Mouse (Mus musculus) stomach, postnatal 0 days (tissue): ENCODE measurements at regions not wholly inside any gene's neighbourhood (a gene's known extent, or its start where the extent isn't known, plus 50 kb on each side); places are given as distances from the start of the nearest gene placed in this dataset.

Experiments
- CTCF ChIP-seq: IDR thresholded peaks from 2 replicates; pipeline ENCODE4 v1.5.1; 2016; ENCODE audit warnings: antibody characterized with exemption, low read depth, mild to moderate bottlenecking, moderate library complexity
- EP300 ChIP-seq: optimal IDR thresholded peaks from 2 replicates; pipeline ENCODE3; 2016; ENCODE audit warnings: antibody characterized with exemption

- TF ChIP-seq CTCF, result no peak
- no peak for TF ChIP-seq EP300
Observed at GRCm38 (mm10) chr1:90274968-90275651, 71.3 kb downstream of the Ackr3 start.
